Mouse (Mus musculus) liver, embryonic 12.5 days (tissue): ENCODE results near the gene Ppt1. TPM values are rescaled to one million over a fixed set of nuclear protein-coding genes. Genes with fewer than 3 reads are reported as not detected.

ENCODE experiments used
- ATAC-seq: fragments of 200-750 bp; cut with Nextera tagmentation; 2 replicates; pipeline ENCODE4 v1.8.0; 2017; ENCODE audit warnings: moderate number of reproducible peaks, mild to moderate bottlenecking, moderate library complexity
- H3K27ac ChIP-seq: fragments of 300-500 bp; sonication (generic); 2 replicates; pipeline ENCODE4 v1.5.1; 2016; ENCODE audit warnings: mild to moderate bottlenecking
- H3K27me3 ChIP-seq: fragments of 300-500 bp; sonication (generic); replicated peaks from 2 replicates; pipeline ENCODE4 v1.6.1; 2016; ENCODE audit warnings: mild to moderate bottlenecking, moderate library complexity
- H3K36me3 ChIP-seq: fragments of 300-500 bp; sonication (generic); 2 replicates; pipeline ENCODE4 v1.6.1; 2016; ENCODE audit warnings: mild to moderate bottlenecking, moderate library complexity
- H3K4me1 ChIP-seq: fragments of 300-500 bp; sonication (generic); 2 replicates; pipeline ENCODE4 v1.6.1; 2016
- H3K4me2 ChIP-seq: fragments of 300-500 bp; sonication (generic); 2 replicates; pipeline ENCODE4 v1.6.1; 2016; ENCODE audit warnings: mild to moderate bottlenecking, moderate library complexity
- H3K4me3 ChIP-seq: fragments of 300-500 bp; sonication (generic); 2 replicates; pipeline ENCODE4 v1.5.1; 2016; ENCODE audit warnings: mild to moderate bottlenecking, moderate library complexity
- H3K9ac ChIP-seq: fragments of 300-500 bp; sonication (generic); 2 replicates; pipeline ENCODE4 v1.6.1; 2016; ENCODE audit warnings: mild to moderate bottlenecking, moderate library complexity
- H3K9me3 ChIP-seq: fragments of 300-500 bp; sonication (generic); replicated peaks from 2 replicates; pipeline ENCODE4 v1.6.1; 2016; ENCODE audit warnings: mild to moderate bottlenecking, moderate library complexity
- WGBS: fragments of 180-500 bp; shearing (Covaris S2); methylation state at CpG from one replicate; pipeline ENCODE4 v1.1.7; 2016; ENCODE audit not compliant: insufficient replicate concordance; 5-methylcytosine and 5-hydroxymethylcytosine counted together
- polyA plus RNA-seq: library from polyadenylated mRNA; unstranded; fragments of >200 nt; fragmentation: Nextera tagmentation; extraction: Ambion mirVana; gene quantifications from 2 replicates; pipeline ENCODE4 v1.2.1, GENCODE M21; 2016

Ppt1 gene
- polyA plus RNA-seq, 1 experiment from 2014 or later, result 25.0 TPM

DNA sequence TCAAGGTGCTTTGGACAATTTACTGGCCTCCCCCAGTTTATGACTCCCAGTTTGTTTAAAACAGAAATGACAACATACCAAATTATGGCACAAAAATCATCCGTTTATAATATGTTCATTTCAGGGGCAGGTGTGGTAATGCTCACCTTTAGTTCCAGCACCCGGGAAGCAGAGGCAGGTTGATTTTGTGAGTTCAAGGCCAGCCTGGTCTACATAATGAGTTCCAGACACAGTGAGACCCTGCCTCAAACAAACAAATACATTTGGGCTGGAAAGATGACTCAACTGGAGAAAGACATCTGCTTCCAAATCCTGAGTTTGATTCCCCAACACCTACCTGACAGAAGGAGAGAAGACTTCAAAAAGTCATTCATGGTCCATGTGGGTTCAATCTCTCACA, 51.3 kb downstream of the Ppt1 start:
- H3K9ac ChIP-seq, result peak overlapping the region; percentile 91
- peaks cover 2% of the 10 kb centered on the region; the same call in 1 of the 2 replicates for H3K36me3 ChIP-seq
- H3K4me1 ChIP-seq, result peaks cover 64% of the 10 kb centered on the region
- H3K27ac ChIP-seq, result peak overlapping the region; percentile 98; the same call in 1 of the 2 replicates
- H3K4me2 ChIP-seq, result peak overlapping the region; percentile 89
- no peaks in the 10 kb centered on the region for H3K9me3 ChIP-seq
- no peaks in the 10 kb centered on the region for H3K27me3 ChIP-seq
- peak overlapping the region; percentile 90 for H3K4me3 ChIP-seq
- WGBS, result 71% methylated on average over 2 of the region's 2 CpGs
- ATAC-seq, result no peak

DNA sequence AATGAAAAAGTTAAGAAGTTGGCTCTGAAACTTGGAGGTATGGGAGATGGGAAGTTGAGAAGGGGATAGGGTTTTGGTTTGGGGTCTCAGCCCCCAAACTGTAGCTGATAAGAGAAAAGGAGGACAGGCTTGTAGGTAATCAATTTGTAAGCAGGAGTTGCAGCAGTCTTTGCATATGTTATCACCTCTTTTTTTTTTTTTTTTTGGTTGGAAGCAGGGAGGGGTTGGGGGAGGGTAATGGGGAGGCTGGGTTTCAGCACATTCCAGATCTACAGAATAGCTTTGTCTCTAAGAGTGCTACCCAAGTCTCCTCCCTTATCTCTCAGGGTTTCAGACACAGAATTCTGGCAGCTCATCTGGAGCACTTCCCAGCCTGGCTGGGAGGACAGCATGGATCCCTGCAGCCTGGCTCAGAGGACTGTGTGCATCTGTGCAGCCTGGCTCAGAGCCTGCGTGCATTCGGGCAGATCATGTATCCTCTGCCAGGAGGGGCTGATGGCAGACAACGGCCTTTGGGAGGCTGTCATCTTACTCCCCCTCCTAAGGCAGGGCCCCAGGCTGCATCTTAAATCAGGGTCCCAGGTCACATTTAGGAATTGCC, 54.9 kb downstream of the Ppt1 start:
- 38% methylated on average over 3 of the region's 3 CpGs for WGBS
- H3K27ac ChIP-seq, result peak overlapping the region; percentile 61; the same call in 1 of the 2 replicates
- no peaks in the 10 kb centered on the region for H3K36me3 ChIP-seq
- H3K9ac ChIP-seq, result no peak overlapping the region
- no peak for ATAC-seq
- H3K27me3 ChIP-seq, result no peaks in the 10 kb centered on the region
- H3K4me2 ChIP-seq, result no peak overlapping the region; the same call in 1 of the 2 replicates
- H3K4me3 ChIP-seq, result no peak overlapping the region
- no peaks in the 10 kb centered on the region for H3K9me3 ChIP-seq
- peaks cover 45% of the 10 kb centered on the region for H3K4me1 ChIP-seq

DNA sequence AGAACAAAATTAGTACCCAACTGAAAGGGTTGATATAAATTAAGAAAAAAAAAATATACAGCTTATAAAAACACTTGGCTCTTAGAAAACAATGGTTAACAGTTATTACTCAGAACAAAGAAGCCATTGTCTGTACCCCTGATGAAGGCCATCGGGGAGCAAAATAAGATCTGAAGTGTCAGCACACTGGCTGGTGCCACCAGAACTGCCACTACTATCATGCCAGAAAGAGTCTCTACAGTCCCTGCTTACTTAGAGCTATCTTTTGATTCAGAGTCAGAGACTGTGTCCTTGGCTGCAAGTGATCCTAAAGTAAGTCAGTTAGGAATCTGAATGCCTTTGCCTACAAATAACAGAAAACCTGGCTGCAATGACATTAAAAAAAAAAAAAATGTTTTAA, 55.6 kb downstream of the Ppt1 start:
- peaks cover 45% of the 10 kb centered on the region for H3K4me1 ChIP-seq
- H3K27ac ChIP-seq, result 0 out of 2 replicates have a peak overlapping the region, but pooled peaks have one; percentile 61
- ATAC-seq, result no peak

GRCm38 (mm10) chr4:122892157-122892556, 56.1 kb downstream of the Ppt1 start:
- Histone ChIP-seq H3K27ac (peak overlapping the region; percentile 49), H3K4me2 (no peak overlapping the region)
- peak; percentile 31; the same call in 1 of the 2 replicates for ATAC-seq

More for the DNA sequence above, 55.6 kb downstream of the Ppt1 start:
- no peaks in the 10 kb centered on the region for H3K9me3 ChIP-seq
- H3K36me3 ChIP-seq, result no peaks in the 10 kb centered on the region
- 40% methylated on average over 1 of the region's 1 CpGs for WGBS
- no peaks in the 10 kb centered on the region for H3K27me3 ChIP-seq
- no peak overlapping the region for H3K9ac ChIP-seq
- H3K4me2 ChIP-seq, result no peak overlapping the region
- no peak overlapping the region for H3K4me3 ChIP-seq

DNA sequence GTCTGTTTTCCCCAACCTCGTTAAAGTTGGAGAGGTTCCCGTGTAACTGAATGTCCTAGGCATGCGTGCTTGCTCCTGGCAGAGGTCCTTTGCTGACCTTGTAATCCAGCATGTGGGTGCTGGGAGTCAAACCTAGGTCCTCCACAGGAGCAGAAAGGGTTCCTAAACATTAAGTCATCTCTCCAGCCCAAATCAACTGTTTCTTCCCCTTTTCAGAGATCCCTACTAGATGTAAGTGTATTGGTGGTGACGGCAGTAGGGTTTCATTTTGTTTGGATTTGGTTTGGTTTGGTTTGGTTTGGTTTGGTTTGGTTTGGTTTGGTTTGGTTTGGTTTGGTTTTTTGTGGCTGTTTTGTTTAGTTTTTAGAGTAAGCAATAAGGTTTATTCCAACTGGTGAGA, 61.7 kb downstream of the Ppt1 start:
- 68% methylated on average over 4 of the region's 4 CpGs for WGBS
- no peak for ATAC-seq
- H3K9me3 ChIP-seq, result no peaks in the 10 kb centered on the region

More at GRCm38 (mm10) chr4:122892157-122892556, 56.1 kb downstream of the Ppt1 start:
- Histone ChIP-seq H3K9ac (no peak overlapping the region), H3K27me3 (no peaks in the 10 kb centered on the region), H3K36me3 (no peaks in the 10 kb centered on the region), H3K4me1 (peaks cover 39% of the 10 kb centered on the region), H3K9me3 (no peaks in the 10 kb centered on the region), H3K4me3 (no peak overlapping the region)
- WGBS, result 24% methylated on average over 5 of the region's 5 CpGs

GRCm38 (mm10) chr4:122898313-122898712, 62.3 kb downstream of the Ppt1 start:
- Histone ChIP-seq H3K36me3 (no peaks in the 10 kb centered on the region), H3K4me3 (no peak overlapping the region), H3K9ac (no peak overlapping the region), H3K4me2 (no peak overlapping the region), H3K27me3 (0 out of 2 replicates have a peak, but pooled peaks cover 7% of the 10 kb centered on the region), H3K4me1 (no peaks in the 10 kb centered on the region), H3K27ac (no peak overlapping the region), H3K9me3 (no peaks in the 10 kb centered on the region)
- no peak for ATAC-seq
- 15% methylated on average over 5 of the region's 5 CpGs for WGBS

More for the DNA sequence above, 61.7 kb downstream of the Ppt1 start:
- Histone ChIP-seq H3K4me3 (no peak overlapping the region), H3K27ac (no peak overlapping the region), H3K9ac (no peak overlapping the region), H3K36me3 (no peaks in the 10 kb centered on the region), H3K27me3 (0 out of 2 replicates have a peak, but pooled peaks cover 7% of the 10 kb centered on the region), H3K4me2 (no peak overlapping the region), H3K4me1 (0 out of 2 replicates have a peak, but pooled peaks cover 2% of the 10 kb centered on the region)

- no peak overlapping the region for H3K4me3 ChIP-seq
- WGBS, result 18% methylated on average over 6 of the region's 6 CpGs
- H3K4me2 ChIP-seq, result no peak overlapping the region
- no peak for ATAC-seq
- no peak overlapping the region for H3K27ac ChIP-seq
- H3K4me1 ChIP-seq, result no peaks in the 10 kb centered on the region
- H3K27me3 ChIP-seq, result 0 out of 2 replicates have a peak, but pooled peaks cover 7% of the 10 kb centered on the region
- H3K9me3 ChIP-seq, result no peaks in the 10 kb centered on the region
- H3K36me3 ChIP-seq, result no peaks in the 10 kb centered on the region
- H3K9ac ChIP-seq, result no peak overlapping the region
These were observed 66.1 kb downstream of the Ppt1 start for GRCm38 (mm10) chr4:122902156-122902555.

- Histone ChIP-seq H3K27me3 (0 out of 2 replicates have a peak, but pooled peaks cover 7% of the 10 kb centered on the region), H3K9me3 (peaks cover 3% of the 10 kb centered on the region; the same call in 1 of the 2 replicates), H3K4me2 (no peak overlapping the region), H3K36me3 (no peaks in the 10 kb centered on the region), H3K27ac (no peak overlapping the region), H3K9ac (no peak overlapping the region), H3K4me3 (no peak overlapping the region), H3K4me1 (no peaks in the 10 kb centered on the region)
- 72% methylated on average over 3 of the region's 3 CpGs for whole genome bisulfite sequencing
- no peak for ATAC-seq
These were observed 67.7 kb downstream of the Ppt1 start for GRCm38 (mm10) chr4:122903709-122904108.

DNA sequence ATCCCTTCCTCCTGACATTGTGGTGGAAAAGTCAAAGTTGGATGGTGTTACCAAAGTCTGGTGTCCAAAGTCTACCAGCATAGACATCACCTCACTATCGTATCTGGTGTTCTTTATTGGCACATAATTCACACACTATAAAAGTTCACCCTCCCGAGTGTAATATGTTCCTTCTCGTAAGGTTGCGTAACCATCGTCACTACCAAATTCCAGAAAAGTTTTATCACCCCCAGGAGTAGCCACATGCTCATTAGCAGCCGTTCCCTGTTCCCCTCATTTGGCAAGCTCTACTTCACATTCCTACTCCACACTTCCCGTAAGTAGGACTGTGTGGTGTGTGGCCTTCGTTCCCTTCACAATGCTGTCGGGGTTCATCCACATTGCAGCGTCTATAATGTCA, 69.3 kb downstream of the Ppt1 start:
- H3K36me3 ChIP-seq, result no peaks in the 10 kb centered on the region
- no peaks in the 10 kb centered on the region for H3K4me1 ChIP-seq
- H3K4me2 ChIP-seq, result no peak overlapping the region
- H3K27ac ChIP-seq, result no peak overlapping the region
- no peak overlapping the region for H3K9ac ChIP-seq
- 76% methylated on average over 10 of the region's 10 CpGs for WGBS
- H3K27me3 ChIP-seq, result 0 out of 2 replicates have a peak, but pooled peaks cover 7% of the 10 kb centered on the region
- no peak overlapping the region for H3K4me3 ChIP-seq
- no peak for ATAC-seq
- H3K9me3 ChIP-seq, result peaks cover 3% of the 10 kb centered on the region; the same call in 1 of the 2 replicates

Other genes with a start within 250 kb of the Ppt1 start
- not detected in 2 replicates for gene 9530002B09Rik, start 147.0 kb upstream of the Ppt1 start, polyA plus RNA-seq
- gene Cap1, start 49.8 kb downstream of the Ppt1 start, polyA plus RNA-seq, result 30.3 and 31.6 TPM in 2 replicates
- gene Mfsd2a, start 124.9 kb downstream of the Ppt1 start, polyA plus RNA-seq, result 0.14 and 0.28 TPM in 2 replicates
- 1.2 and 1.6 TPM in 2 replicates for gene Mycl, start 159.4 kb downstream of the Ppt1 start, polyA plus RNA-seq
- gene Trit1, start 180.4 kb downstream of the Ppt1 start, polyA plus RNA-seq, result 8.9 and 10.9 TPM in 2 replicates